Mouse (Mus musculus) liver, adult 2 months (tissue): ENCODE results near the gene Mprip. TPM values are rescaled to one million over a fixed set of nuclear protein-coding genes. Genes with fewer than 3 reads are reported as not detected.
"Not testable (repeated sequence)": the region's sequence is repeated elsewhere in the genome, so short reads cannot be mapped to it uniquely, and the experiment has no call there.

Experiments used
- DNase-seq: peaks from one replicate; pipeline ENCODE4 v3.0.0-alpha.2; 2011; ENCODE audit warnings: low read depth, low spot score; ENCODE audit errors: extremely low read depth
- H3K27ac ChIP-seq: fragments of 200-500 bp; replicated peaks from 2 replicates; pipeline ENCODE4 v1.5.1; 2012; ENCODE audit warnings: low read depth, mild to moderate bottlenecking, control low read depth, inconsistent platforms, low read length; ENCODE audit not compliant: insufficient read depth
- H3K27me3 ChIP-seq: fragments of 200-500 bp; 2 replicates; pipeline ENCODE4 v1.6.1; 2012; ENCODE audit warnings: mild to moderate bottlenecking, moderate library complexity, low read length, inconsistent platforms; ENCODE audit not compliant: control insufficient read depth, insufficient read depth
- H3K36me3 ChIP-seq: fragments of 200-500 bp; 2 replicates; pipeline ENCODE4 v1.6.1; 2012; ENCODE audit warnings: low read length, inconsistent platforms; ENCODE audit not compliant: control insufficient read depth, insufficient read depth
- H3K4me1 ChIP-seq: fragments of 200-500 bp; 2 replicates; pipeline ENCODE4 v1.6.1; 2011; ENCODE audit warnings: low read length; ENCODE audit not compliant: control insufficient read depth, insufficient read depth
- H3K4me3 ChIP-seq: fragments of 200-500 bp; 2 replicates; pipeline ENCODE4 v1.5.1; 2011; ENCODE audit warnings: low read depth, mild to moderate bottlenecking, control low read depth, low read length, moderate library complexity; ENCODE audit not compliant: insufficient read depth
- H3K79me2 ChIP-seq: fragments of 200-500 bp; 2 replicates; pipeline ENCODE4 v1.6.1; 2012; ENCODE audit warnings: inconsistent platforms, mild to moderate bottlenecking, low read length, moderate library complexity; ENCODE audit not compliant: control insufficient read depth, insufficient read depth
- H3K9ac ChIP-seq: fragments of 200-500 bp; 2 replicates; pipeline ENCODE4 v1.6.1; 2012; ENCODE audit warnings: low read depth, mild to moderate bottlenecking, control low read depth, inconsistent platforms, low read length
- CTCF ChIP-seq: fragments of 200-500 bp; IDR thresholded peaks from 2 replicates; pipeline ENCODE4 v1.5.1; 2011; ENCODE audit warnings: low read depth, low read length, control low read depth
- POLR2A ChIP-seq: fragments of 200-500 bp; IDR thresholded peaks from 2 replicates; pipeline ENCODE4 v1.6.1; 2011; ENCODE audit warnings: low read length, control low read depth; ENCODE audit not compliant: insufficient read depth; ENCODE audit errors: extremely low read depth
- WGBS: fragments of 180-500 bp; shearing (Covaris S2); methylation state at CpG from one replicate; pipeline ENCODE4 v1.1.7; 2018; 5-methylcytosine and 5-hydroxymethylcytosine counted together
- polyA plus RNA-seq: library from polyadenylated mRNA; depleted of rRNA; stranded (reverse); fragments of >200 nt; gene quantifications from 2 replicates; pipeline ENCODE4 v1.2.3, GENCODE M21; 2012
- total RNA-seq: library from RNA; depleted of rRNA; stranded (reverse); fragments of >200 nt; gene quantifications from 2 replicates; pipeline ENCODE4 v1.2.3, GENCODE M21; 2014

Gene Mprip
- total and polyA plus RNA-seq, 2 experiments, result 29.0 to 58.4 TPM

GRCm38 (mm10) chr11:59721385-59721784, 60.3 kb downstream of the Mprip start:
- Histone ChIP-seq H3K9ac (no peak overlapping the region), H3K36me3 (no peaks in the 10 kb centered on the region), H3K79me2 (peaks cover 13% of the 10 kb centered on the region; the same call in 1 of the 2 replicates), H3K27ac (no peak overlapping the region), H3K4me1 (no peaks in the 10 kb centered on the region), H3K27me3 (no peaks in the 10 kb centered on the region), H3K4me3 (no peak overlapping the region)
- peak; percentile 28 for DNase-seq
- 21% methylated on average over 2 of the region's 2 CpGs for WGBS
- TF ChIP-seq POLR2A, result no peak
- no peak for TF ChIP-seq CTCF

GRCm38 (mm10) chr11:59727204-59727603, 66.1 kb downstream of the Mprip start:
- Histone ChIP-seq H3K4me3 (no peak overlapping the region), H3K27ac (no peak overlapping the region), H3K4me1 (peaks cover 3% of the 10 kb centered on the region; the same call in 1 of the 2 replicates), H3K9ac (no peak overlapping the region), H3K27me3 (no peaks in the 10 kb centered on the region), H3K36me3 (peaks cover 6% of the 10 kb centered on the region; the same call in 1 of the 2 replicates), H3K79me2 (peaks cover 6% of the 10 kb centered on the region; the same call in 1 of the 2 replicates)
- no peak for TF ChIP-seq POLR2A
- whole genome bisulfite sequencing, result 70% methylated on average over 3 of the region's 3 CpGs
- DNase-seq, result no peak

- Histone ChIP-seq H3K27me3 (no peaks in the 10 kb centered on the region), H3K27ac (no peak overlapping the region), H3K9ac (no peak overlapping the region), H3K36me3 (peaks cover 13% of the 10 kb centered on the region; the same call in 1 of the 2 replicates), H3K79me2 (0 out of 2 replicates have a peak, but pooled peaks cover 3% of the 10 kb centered on the region), H3K4me1 (peaks cover 12% of the 10 kb centered on the region), H3K4me3 (no peak overlapping the region)
- TF ChIP-seq CTCF, result no peak
- TF ChIP-seq POLR2A, result no peak
- WGBS, result 66% methylated on average over 3 of the region's 3 CpGs
- no peak for DNase-seq
Measured at GRCm38 (mm10) chr11:59731821-59732220, 70.7 kb downstream of the Mprip start.

- TF ChIP-seq POLR2A (no peak), CTCF (0 out of 2 replicates have a peak, but pooled peaks have one; percentile 11)
- Histone ChIP-seq H3K27me3 (no peaks in the 10 kb centered on the region), H3K36me3 (peaks cover 15% of the 10 kb centered on the region; the same call in 1 of the 2 replicates), H3K4me1 (peaks cover 12% of the 10 kb centered on the region), H3K4me3 (no peak overlapping the region), H3K79me2 (no peaks in the 10 kb centered on the region), H3K9ac (no peak overlapping the region), H3K27ac (peak overlapping the region; percentile 27; the same call in 1 of the 2 replicates)
- peak; percentile 78 for DNase-seq
- WGBS, result 30% methylated on average over 1 of the region's 1 CpGs
Measured at GRCm38 (mm10) chr11:59732407-59733066, 71.4 kb downstream of the Mprip start.

- not testable (repeated sequence) for H3K9ac ChIP-seq, H3K27me3 ChIP-seq, H3K79me2 ChIP-seq, H3K27ac ChIP-seq, DNase-seq, H3K4me3 ChIP-seq
- peaks cover 12% of the 10 kb centered on the region for H3K4me1 ChIP-seq
- H3K36me3 ChIP-seq, result peaks cover 15% of the 10 kb centered on the region; the same call in 1 of the 2 replicates
- WGBS, result 96% methylated on average over 5 of the region's 5 CpGs
Measured at GRCm38 (mm10) chr11:59733600-59733999, 72.5 kb downstream of the Mprip start.

- Histone ChIP-seq H3K4me3 (no peak overlapping the region), H3K36me3 (peaks cover 14% of the 10 kb centered on the region; the same call in 1 of the 2 replicates), H3K79me2 (no peaks in the 10 kb centered on the region), H3K4me1 (peaks cover 12% of the 10 kb centered on the region), H3K27me3 (no peaks in the 10 kb centered on the region), H3K27ac (no peak overlapping the region), H3K9ac (no peak overlapping the region)
- peak; percentile 57 for DNase-seq
- TF ChIP-seq POLR2A, result no peak
- TF ChIP-seq CTCF, result no peak
- WGBS, result 21% methylated on average over 1 of the region's 1 CpGs
Measured at GRCm38 (mm10) chr11:59734335-59734734, 73.2 kb downstream of the Mprip start.

GRCm38 (mm10) chr11:59735938-59736337, 74.8 kb downstream of the Mprip start:
- H3K4me3 ChIP-seq, H3K79me2 ChIP-seq, H3K27ac ChIP-seq, DNase-seq, H3K4me1 ChIP-seq, H3K9ac ChIP-seq, H3K27me3 ChIP-seq: not testable (repeated sequence)
- WGBS, result 94% methylated on average over 4 of the region's 4 CpGs
- peaks cover 14% of the 10 kb centered on the region; the same call in 1 of the 2 replicates for H3K36me3 ChIP-seq
